Mouse (Mus musculus) hindbrain, embryonic 11.5 days (tissue): ENCODE measurements around the gene Zyx. TPM values are rescaled to one million over a fixed set of nuclear protein-coding genes. Genes with fewer than 3 reads are reported as not detected.

Experiments used
- ATAC-seq: fragments of 200-750 bp; cut with Nextera tagmentation; 2 replicates; pipeline ENCODE4 v1.8.0; 2017; ENCODE audit warnings: mild to moderate bottlenecking, moderate TSS enrichment, moderate library complexity; ENCODE audit not compliant: low FRiP score
- DNase-seq: peaks from one replicate; pipeline ENCODE4 v3.0.0-alpha.2; 2015; ENCODE audit warnings: low spot score
- H3K27ac ChIP-seq: fragments of 300-500 bp; sonication (generic); 2 replicates; pipeline ENCODE4 v1.5.1; 2014; ENCODE audit warnings: mild to moderate bottlenecking, low read depth, low read length
- H3K27me3 ChIP-seq: fragments of 300-500 bp; sonication (generic); 2 replicates; pipeline ENCODE4 v1.6.1; 2014; ENCODE audit warnings: mild to moderate bottlenecking, low read length, moderate library complexity, mixed read lengths; ENCODE audit not compliant: control insufficient read depth, insufficient read depth
- H3K36me3 ChIP-seq: fragments of 300-500 bp; sonication (generic); 2 replicates; pipeline ENCODE4 v1.6.1; 2014; ENCODE audit warnings: mild to moderate bottlenecking, low read length, moderate library complexity, mixed read lengths; ENCODE audit not compliant: control insufficient read depth, insufficient read depth
- H3K4me1 ChIP-seq: fragments of 300-500 bp; sonication (generic); replicated peaks from 2 replicates; pipeline ENCODE4 v1.6.1; 2014; ENCODE audit warnings: low read length, mixed read lengths; ENCODE audit not compliant: control insufficient read depth, insufficient read depth
- H3K4me2 ChIP-seq: fragments of 300-500 bp; sonication (generic); replicated peaks from 2 replicates; pipeline ENCODE4 v1.6.1; 2014; ENCODE audit warnings: mild to moderate bottlenecking, low read depth, low read length
- H3K4me3 ChIP-seq: fragments of 300-500 bp; sonication (generic); 2 replicates; pipeline ENCODE4 v1.5.1; 2014; ENCODE audit warnings: low read depth, low read length
- H3K9ac ChIP-seq: fragments of 300-500 bp; sonication (generic); 2 replicates; pipeline ENCODE4 v1.6.1; 2014; ENCODE audit warnings: low read depth, low read length
- H3K9me3 ChIP-seq: fragments of 300-500 bp; sonication (generic); 2 replicates; pipeline ENCODE4 v1.6.1; 2016; ENCODE audit warnings: low read length; ENCODE audit not compliant: control insufficient read depth
- WGBS: fragments of 180-500 bp; shearing (Covaris S2); extraction: QIAGEN DNeasy Blood & Tissue Kit; methylation state at CpG from one replicate; pipeline ENCODE4 v1.1.7; 2014; 5-methylcytosine and 5-hydroxymethylcytosine counted together
- polyA plus RNA-seq: library from polyadenylated mRNA; unstranded; fragments of >200 nt; fragmentation: Nextera tagmentation; extraction: Ambion mirVana; gene quantifications from 2 replicates; pipeline ENCODE4 v1.2.1, GENCODE M21; 2014

The Zyx gene
- polyA plus RNA-seq, 1 experiment from 2014 or later, result 60.1 TPM

DNA sequence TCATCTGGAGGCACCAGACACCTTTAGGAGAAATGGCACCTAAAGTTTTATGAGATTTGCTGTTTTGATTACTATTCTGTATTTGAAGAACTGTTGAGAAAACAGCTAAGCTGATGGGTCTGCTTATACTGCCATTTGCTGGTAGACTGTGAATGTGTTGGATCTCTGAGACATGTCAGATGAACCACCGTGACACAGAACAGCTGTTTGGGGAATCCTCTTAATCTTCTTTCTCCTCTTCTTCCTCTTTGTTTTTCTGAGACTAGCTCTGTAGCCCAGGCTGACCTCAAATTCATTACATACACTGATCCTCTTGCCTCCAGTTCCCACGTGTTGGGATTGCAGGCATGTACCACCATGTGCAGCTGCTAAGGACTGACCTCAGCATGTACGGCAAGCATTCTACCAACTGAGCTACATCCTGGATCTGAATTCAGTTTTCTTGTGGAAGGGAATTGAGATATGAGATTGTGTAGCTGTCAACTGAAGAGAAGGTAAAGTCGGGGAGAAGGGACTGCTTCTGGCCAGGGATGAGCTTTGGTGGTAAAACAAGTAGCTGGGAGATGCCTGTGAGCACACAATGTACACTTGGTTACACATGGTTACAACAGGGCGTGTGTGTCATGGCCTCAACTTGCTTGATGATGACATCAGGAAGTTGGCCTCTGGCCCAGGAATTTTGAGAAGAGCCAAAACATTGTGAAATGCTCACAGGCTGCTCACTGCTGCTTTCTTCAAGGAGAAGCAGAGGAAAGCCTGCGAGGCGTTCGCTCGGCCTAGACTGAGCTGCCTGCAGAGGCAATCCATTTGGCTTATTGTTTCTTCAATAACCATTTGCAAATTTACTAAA, 46.8 kb downstream of the Zyx start:
- ATAC-seq, result no peak
- 81% methylated on average over 9 of the region's 9 CpGs for WGBS
- no peak overlapping the region for H3K27ac ChIP-seq

DNA sequence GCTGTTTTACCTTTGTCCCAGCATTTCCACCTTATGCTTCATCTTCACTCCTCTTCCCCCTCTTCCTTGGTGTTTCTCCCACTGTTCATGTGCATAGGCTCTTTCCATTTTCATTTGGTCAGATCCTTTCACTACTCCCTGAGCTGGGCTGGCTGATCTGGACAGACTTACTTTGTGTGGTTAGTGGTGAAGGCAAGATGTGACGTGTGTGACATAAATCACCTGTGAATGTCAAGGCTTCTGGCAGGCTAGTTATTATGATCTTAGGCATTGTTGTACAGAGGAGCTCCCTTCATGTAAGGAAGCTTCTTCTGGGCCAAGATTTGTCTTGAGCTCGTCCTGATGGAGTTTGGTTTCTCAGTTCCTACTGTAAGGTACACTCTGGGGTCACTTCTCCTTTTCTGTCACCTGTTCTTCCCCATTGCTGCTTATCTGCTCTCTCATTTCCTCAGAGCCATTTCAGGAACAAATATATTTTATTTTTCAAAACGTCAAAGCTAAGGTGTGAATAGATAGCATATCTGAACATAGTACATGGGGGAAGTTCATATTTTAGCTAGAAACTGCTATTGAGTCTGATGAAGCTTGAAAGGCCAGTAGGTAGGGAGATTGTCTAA, 47.7 kb downstream of the Zyx start:
- Histone ChIP-seq H3K9me3 (no peaks in the 10 kb centered on the region), H3K9ac (no peak overlapping the region), H3K27ac (no peak overlapping the region), H3K36me3 (no peaks in the 10 kb centered on the region), H3K27me3 (no peaks in the 10 kb centered on the region), H3K4me3 (no peak overlapping the region), H3K4me2 (no peak overlapping the region), H3K4me1 (no peaks in the 10 kb centered on the region)
- no peak for ATAC-seq
- DNase-seq, result no peak
- WGBS, result 74% methylated on average over 3 of the region's 3 CpGs

More for the DNA sequence above, 46.8 kb downstream of the Zyx start:
- Histone ChIP-seq H3K9ac (no peak overlapping the region), H3K4me2 (no peak overlapping the region), H3K27me3 (no peaks in the 10 kb centered on the region), H3K4me3 (no peak overlapping the region), H3K4me1 (no peaks in the 10 kb centered on the region), H3K36me3 (no peaks in the 10 kb centered on the region), H3K9me3 (no peaks in the 10 kb centered on the region)
- DNase-seq, result no peak

- H3K27me3 ChIP-seq, result no peaks in the 10 kb centered on the region
- no peak overlapping the region for H3K27ac ChIP-seq
- no peak overlapping the region for H3K9ac ChIP-seq
- H3K4me1 ChIP-seq, result no peaks in the 10 kb centered on the region
- H3K4me2 ChIP-seq, result no peak overlapping the region
- DNase-seq, result no peak
- no peaks in the 10 kb centered on the region for H3K36me3 ChIP-seq
- ATAC-seq, result no peak
- H3K4me3 ChIP-seq, result no peak overlapping the region
- H3K9me3 ChIP-seq, result no peaks in the 10 kb centered on the region
- 87% methylated on average over 3 of the region's 3 CpGs for WGBS
Measured at GRCm38 (mm10) chr6:42398285-42398684, 48.9 kb downstream of the Zyx start.

- H3K27me3 ChIP-seq, result no peaks in the 10 kb centered on the region
- no peak for ATAC-seq
- no peaks in the 10 kb centered on the region for H3K36me3 ChIP-seq
- 88% methylated on average over 1 of the region's 1 CpGs for WGBS
- no peaks in the 10 kb centered on the region for H3K9me3 ChIP-seq
- H3K4me3 ChIP-seq, result no peak overlapping the region
- H3K9ac ChIP-seq, result no peak overlapping the region
- H3K27ac ChIP-seq, result no peak overlapping the region
- H3K4me2 ChIP-seq, result no peak overlapping the region
- no peak for DNase-seq
- no peaks in the 10 kb centered on the region for H3K4me1 ChIP-seq
Measured at GRCm38 (mm10) chr6:42398998-42399397, 49.6 kb downstream of the Zyx start.

DNA sequence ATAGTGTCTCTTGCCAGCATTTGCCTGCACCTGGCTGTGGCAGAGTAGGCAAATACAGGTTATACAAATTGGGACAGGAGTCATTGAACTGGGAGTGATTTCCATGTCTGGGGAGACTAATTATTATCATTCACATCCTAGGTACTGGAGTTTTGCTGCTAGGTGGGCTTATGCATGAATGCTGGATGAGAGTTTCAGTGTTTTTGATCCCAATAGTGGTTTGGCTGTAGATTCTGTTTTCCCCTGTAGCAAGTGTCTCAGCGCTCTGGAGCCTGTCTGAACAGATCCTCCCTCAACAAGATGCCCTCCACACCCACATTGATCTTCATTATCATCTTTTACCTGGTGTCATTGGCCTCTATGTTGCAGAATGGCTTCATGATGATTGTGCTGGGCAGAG, 50.5 kb downstream of the Zyx start, which contains the start of gene Tas2r143:
Gene Tas2r143 (plus strand): TSS at position 301 of the 400 bp plus-strand sequence.
- ATAC-seq, result no peak

DNA sequence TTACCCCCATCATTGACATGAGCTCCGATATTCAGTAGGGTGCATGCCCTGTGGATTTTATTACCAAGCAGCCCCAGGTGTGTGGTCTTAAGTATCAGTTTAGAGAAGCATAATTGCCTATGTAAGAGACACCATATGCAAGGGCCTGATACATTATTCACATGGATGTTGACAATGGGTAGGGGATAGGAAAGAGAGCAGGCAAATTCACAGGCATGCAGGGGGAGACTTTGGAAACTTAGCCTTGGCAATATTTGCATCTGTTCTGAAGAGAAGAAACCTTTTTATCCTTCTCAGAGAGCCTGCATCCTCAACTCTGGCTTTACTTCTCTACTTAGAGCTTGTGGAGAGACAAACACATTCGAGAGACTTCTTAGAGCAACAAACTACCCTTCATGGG, 55.7 kb downstream of the Zyx start, which contains the start of gene Tas2r135:
Gene Tas2r135 (plus strand): TSS at position 301 of the 400 bp plus-strand sequence.
- Histone ChIP-seq H3K27me3 (no peaks in the 10 kb centered on the region), H3K4me2 (no peak within 1 kb of the TSS), H3K27ac (no peak within 1 kb of the TSS), H3K9ac (no peak within 1 kb of the TSS), H3K4me3 (no peak within 1 kb of the TSS), H3K4me1 (no peaks in the 10 kb centered on the region), H3K9me3 (no peaks in the 10 kb centered on the region), H3K36me3 (no peaks in the 10 kb centered on the region)
- ATAC-seq (no peak), DNase-seq (no peak)
- 77% methylated on average over 2 of the region's 2 CpGs for WGBS

More for the DNA sequence above, 50.5 kb downstream of the Zyx start, which contains the start of gene Tas2r143:
- Histone ChIP-seq H3K36me3 (no peaks in the 10 kb centered on the region), H3K9ac (no peak within 1 kb of the TSS), H3K4me1 (no peaks in the 10 kb centered on the region), H3K4me3 (no peak within 1 kb of the TSS), H3K9me3 (no peaks in the 10 kb centered on the region), H3K27ac (no peak within 1 kb of the TSS), H3K27me3 (no peaks in the 10 kb centered on the region), H3K4me2 (no peak within 1 kb of the TSS)
- WGBS, result 85% methylated on average over 1 of the region's 1 CpGs
- no peak for DNase-seq

Other genes with a start within 250 kb of the Zyx start
- not detected in 2 replicates for gene Tas2r139, start 208.7 kb upstream of the Zyx start, polyA plus RNA-seq
- not detected in 2 replicates for gene Tas2r144, start 134.3 kb upstream of the Zyx start, polyA plus RNA-seq
- 15.7 and 20.2 TPM in 2 replicates for gene Gstk1, start 103.7 kb upstream of the Zyx start, polyA plus RNA-seq
- gene Tmem139, start 87.7 kb upstream of the Zyx start, polyA plus RNA-seq, result 0.63 and 0.86 TPM in 2 replicates
- gene Casp2, start 84.6 kb upstream of the Zyx start, polyA plus RNA-seq, result 59.7 and 67.8 TPM in 2 replicates
- gene Clcn1, start 62.9 kb upstream of the Zyx start, polyA plus RNA-seq, result 1.4 and 1.5 TPM in 2 replicates
- gene Fam131b, start 25.0 kb upstream of the Zyx start, polyA plus RNA-seq, result 2.6 and 3.1 TPM in 2 replicates
- 0.43 and 1.3 TPM in 2 replicates for gene Epha1, start 23.6 kb downstream of the Zyx start, polyA plus RNA-seq
- gene Tas2r143, start 50.6 kb downstream of the Zyx start, polyA plus RNA-seq, result not detected in 2 replicates
- 0.15 TPM in 1 of 2 replicates, not detected in the other for gene Tas2r135, start 55.8 kb downstream of the Zyx start, polyA plus RNA-seq
- gene Tas2r126, start 84.9 kb downstream of the Zyx start, polyA plus RNA-seq, result not detected in 2 replicates
- not detected in 2 replicates for gene Olfr458, start 115.6 kb downstream of the Zyx start, polyA plus RNA-seq
- gene Olfr457, start 126.7 kb downstream of the Zyx start, polyA plus RNA-seq, result not detected in 2 replicates
- not detected in 2 replicates for gene Olfr456, start 137.6 kb downstream of the Zyx start, polyA plus RNA-seq
- not detected in 2 replicates for gene Olfr455, start 198.0 kb downstream of the Zyx start, polyA plus RNA-seq
- not detected in 2 replicates for gene Tcaf3, start 248.1 kb downstream of the Zyx start, polyA plus RNA-seq